Mouse (Mus musculus) adrenal gland, adult 8-10 months (tissue): Measurements from ENCODE around the gene Ercc6. TPM values are rescaled to one million over a fixed set of nuclear protein-coding genes. Genes with fewer than 3 reads are reported as not detected.

Experiments used
- DNase-seq: peaks from one replicate; pipeline ENCODE4 v3.0.0; 2022
- total RNA-seq, 4 experiments: library from RNA; stranded (reverse); gene quantifications; 2 replicates each; pipeline ENCODE4 v1.2.4; 2022

Ercc6 gene
- total RNA-seq, 4 experiments from 2014 or later = 9.9 to 20.2 (median 14.8) TPM

GRCm38 (mm10) chr14:32578420-32578819 lies 65.1 kb downstream of the Ercc6 start:
- DNase-seq = no peak

- no peak for DNase-seq
These were observed 70.4 kb downstream of the Ercc6 start for GRCm38 (mm10) chr14:32583696-32584095.

- peak; percentile 53 for DNase-seq
These were observed 73.9 kb downstream of the Ercc6 start for GRCm38 (mm10) chr14:32587013-32587784.

- no peak for DNase-seq
These were observed 77.1 kb downstream of the Ercc6 start for GRCm38 (mm10) chr14:32590377-32590776.

GRCm38 (mm10) chr14:32597232-32598231 lies 84.2 kb downstream of the Ercc6 start:
- peak; percentile 33 for DNase-seq

GRCm38 (mm10) chr14:32598437-32599219 lies 85.3 kb downstream of the Ercc6 start:
- DNase-seq = no peak

GRCm38 (mm10) chr14:32599290-32600041 lies 86.1 kb downstream of the Ercc6 start, which contains the start of gene Prrxl1:
TSS of gene Prrxl1 (plus strand) at chr14:32599407.
- DNase-seq = no peak

- DNase-seq = no peak
These were observed 86.8 kb downstream of the Ercc6 start for GRCm38 (mm10) chr14:32600110-32600509.

GRCm38 (mm10) chr14:32605508-32605907 lies 92.2 kb downstream of the Ercc6 start:
- no peak for DNase-seq

- DNase-seq = no peak
These were observed 93.0 kb downstream of the Ercc6 start for GRCm38 (mm10) chr14:32606316-32606715.

GRCm38 (mm10) chr14:32609392-32609791 lies 96.1 kb downstream of the Ercc6 start:
- no peak for DNase-seq

- no peak for DNase-seq
These were observed 103.9 kb downstream of the Ercc6 start for GRCm38 (mm10) chr14:32617253-32617652.

- no peak for DNase-seq
These were observed 110.9 kb downstream of the Ercc6 start for GRCm38 (mm10) chr14:32624245-32624644.

GRCm38 (mm10) chr14:32624811-32625210 lies 111.5 kb downstream of the Ercc6 start:
- no peak for DNase-seq

- no peak for DNase-seq
These were observed 114.0 kb downstream of the Ercc6 start for GRCm38 (mm10) chr14:32627271-32627670.

GRCm38 (mm10) chr14:32628584-32628983 lies 115.3 kb downstream of the Ercc6 start:
- no peak for DNase-seq

Other genes with a start within 250 kb of the Ercc6 start
- gene Ogdhl, start 191.5 kb upstream of the Ercc6 start, total RNA-seq = 10 to 100 TPM; 12.2 to 18.3 (median 15.2) TPM
- not detected for gene 1700024G13Rik, start 125.1 kb upstream of the Ercc6 start, total RNA-seq
- gene Slc18a3, start 48.7 kb upstream of the Ercc6 start, total RNA-seq = not detected
- gene Chat, start 47.5 kb upstream of the Ercc6 start, total RNA-seq = not detected
- 1 to 10 TPM; 2.6 to 5.4 (median 4.2) TPM for gene Prrxl1, start 85.9 kb downstream of the Ercc6 start, total RNA-seq
- under 1 TPM in 1 of 4 experiments, not detected in 3; 0.05 TPM for gene 3425401B19Rik, start 171.8 kb downstream of the Ercc6 start, total RNA-seq